Mouse (Mus musculus): ENCODE measurements around the gene Mup20. TPM values are rescaled to one million over a fixed set of nuclear protein-coding genes. Genes with fewer than 3 reads are reported as not detected.
"Not testable (repeated sequence)": the region's sequence is repeated elsewhere in the genome, so short reads cannot be mapped to it uniquely, and the experiment has no call there.

Gene Mup20
- not detected in 2 replicates for polyA plus RNA-seq (2015; fragmentation: Nextera tagmentation; extraction: Ambion mirVana)

- H3K4me1 ChIP-seq; ATAC-seq; H3K27me3 ChIP-seq; H3K36me3 ChIP-seq (ENCODE audit: poor library complexity, severe bottlenecking); H3K4me3 ChIP-seq; H3K4me2 ChIP-seq; H3K9ac ChIP-seq; H3K27ac ChIP-seq; H3K9me3 ChIP-seq (replicated peaks): not testable (repeated sequence)
- 90% methylated on average over 3 of the region's 3 CpGs for WGBS
Observed at GRCm38 (mm10) chr4:62054058-62054457, at the start of gene Mup20. Mup20 (minus strand) TSS chr4:62054158.

DNA sequence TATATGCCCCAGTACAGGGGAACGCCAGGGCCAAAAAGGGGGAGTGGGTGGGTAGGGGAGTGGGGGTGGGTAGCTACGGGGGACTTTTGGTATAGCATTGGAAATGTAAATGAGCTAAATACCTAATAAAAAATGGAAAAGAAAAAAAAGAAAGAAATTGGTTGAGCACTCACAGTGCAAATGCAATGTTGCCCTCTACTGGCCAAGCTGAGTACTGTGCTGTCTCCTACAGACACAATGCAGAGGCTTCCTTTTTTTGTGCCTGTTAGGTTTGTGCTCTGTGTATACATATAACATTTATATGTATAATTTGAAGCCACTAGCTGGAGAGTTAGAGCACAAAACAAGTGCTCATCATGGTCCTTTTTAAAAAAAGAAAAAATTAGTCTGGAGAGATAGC is 49.4 kb upstream of the Mup20 start:
- H3K27me3 ChIP-seq; H3K27ac ChIP-seq; H3K9me3 ChIP-seq (replicated peaks); H3K4me1 ChIP-seq; ATAC-seq; H3K36me3 ChIP-seq (ENCODE audit: poor library complexity, severe bottlenecking); H3K4me3 ChIP-seq; H3K9ac ChIP-seq; H3K4me2 ChIP-seq: not testable (repeated sequence)
- 83% methylated on average over 2 of the region's 2 CpGs for WGBS

DNA sequence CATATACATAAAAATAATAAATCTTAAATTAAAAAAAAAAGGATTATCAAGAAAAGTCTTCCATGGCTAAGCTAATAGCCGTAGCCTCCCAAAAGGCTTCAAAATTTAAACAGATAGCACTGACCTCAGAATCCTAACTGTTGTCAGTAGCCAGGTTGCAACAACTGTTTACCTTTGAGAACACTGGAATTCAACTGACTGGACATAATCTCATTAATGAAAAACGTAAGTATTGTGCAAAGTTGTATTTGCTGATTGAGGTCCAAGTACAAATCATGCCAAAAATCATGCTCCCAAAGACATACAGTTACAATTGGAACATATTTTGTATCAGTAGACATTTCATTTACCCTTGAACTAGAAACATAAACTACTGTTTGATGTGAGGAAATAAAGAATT is 34.0 kb upstream of the Mup20 start:
- no peak for ATAC-seq
- WGBS = 84% methylated on average over 2 of the region's 2 CpGs
- no peaks in the 10 kb centered on the region for H3K4me1 ChIP-seq
- H3K4me3 ChIP-seq = no peak overlapping the region
- no peak overlapping the region for H3K9ac ChIP-seq
- H3K36me3 ChIP-seq (ENCODE audit: poor library complexity, severe bottlenecking) = no peaks in the 10 kb centered on the region
- H3K27me3 ChIP-seq = no peaks in the 10 kb centered on the region
- H3K4me2 ChIP-seq = no peak overlapping the region
- H3K9me3 ChIP-seq (replicated peaks) = no peaks in the 10 kb centered on the region
- no peak overlapping the region for H3K27ac ChIP-seq

DNA sequence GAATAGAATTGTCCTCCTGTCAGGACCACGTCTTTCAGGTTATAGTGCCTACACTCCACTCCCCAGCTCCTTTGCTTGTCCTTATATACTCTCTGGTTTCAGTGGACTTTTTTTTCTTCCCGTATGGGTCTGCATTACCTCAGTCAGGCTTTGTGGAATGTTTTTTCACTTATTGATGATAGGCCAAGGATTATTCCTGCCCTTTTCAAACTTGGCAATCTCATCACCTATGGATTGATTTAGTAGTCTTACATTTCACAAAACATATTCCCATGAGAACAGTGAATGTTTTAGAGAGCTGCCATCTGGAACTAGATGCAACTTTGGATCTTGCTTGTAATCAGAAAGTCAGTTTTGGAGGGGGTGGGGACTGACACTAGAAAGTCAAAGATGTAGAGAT is 33.3 kb upstream of the Mup20 start, which contains the start of gene Mup3:
Mup3 (minus strand) TSS at position 102 of the 400 bp plus-strand sequence.
- H3K4me3 ChIP-seq = no peak within 1 kb of the TSS
- ATAC-seq = no peak
- no peaks in the 10 kb centered on the region for H3K27me3 ChIP-seq
- H3K9ac ChIP-seq = no peak within 1 kb of the TSS
- H3K9me3 ChIP-seq (replicated peaks) = no peaks in the 10 kb centered on the region
- no peak within 1 kb of the TSS for H3K4me2 ChIP-seq
- H3K27ac ChIP-seq = no peak within 1 kb of the TSS
- H3K4me1 ChIP-seq = no peaks in the 10 kb centered on the region
- H3K36me3 ChIP-seq (ENCODE audit: poor library complexity, severe bottlenecking) = no peaks in the 10 kb centered on the region
- WGBS = 75% methylated on average over 2 of the region's 2 CpGs

DNA sequence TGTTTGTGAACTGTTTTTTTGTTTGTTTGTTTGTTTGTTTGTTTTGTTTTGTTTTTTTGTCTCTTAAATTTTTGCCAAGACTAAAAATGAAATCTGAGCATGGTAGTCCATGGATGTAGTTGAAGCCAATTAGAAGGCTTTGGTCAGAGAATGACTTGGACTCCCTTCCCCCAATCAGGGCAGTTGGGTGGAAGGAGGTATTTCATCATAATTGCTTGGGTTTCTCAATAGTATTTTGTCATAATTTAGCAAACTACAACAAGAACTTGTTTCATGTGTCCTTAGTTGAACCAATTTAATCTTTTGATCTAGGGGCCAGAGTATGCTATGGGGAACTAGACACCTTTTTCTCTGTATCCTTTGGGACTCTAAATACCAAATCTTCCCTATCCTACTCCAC is 28.8 kb upstream of the Mup20 start:
- ATAC-seq = no peak
- Histone ChIP-seq H3K4me2 (no peak overlapping the region), H3K4me1 (no peaks in the 10 kb centered on the region), H3K36me3 (ENCODE audit: poor library complexity, severe bottlenecking) (no peaks in the 10 kb centered on the region), H3K9me3 (replicated peaks) (no peaks in the 10 kb centered on the region), H3K27me3 (no peaks in the 10 kb centered on the region), H3K9ac (no peak overlapping the region), H3K27ac (no peak overlapping the region), H3K4me3 (no peak overlapping the region)

DNA sequence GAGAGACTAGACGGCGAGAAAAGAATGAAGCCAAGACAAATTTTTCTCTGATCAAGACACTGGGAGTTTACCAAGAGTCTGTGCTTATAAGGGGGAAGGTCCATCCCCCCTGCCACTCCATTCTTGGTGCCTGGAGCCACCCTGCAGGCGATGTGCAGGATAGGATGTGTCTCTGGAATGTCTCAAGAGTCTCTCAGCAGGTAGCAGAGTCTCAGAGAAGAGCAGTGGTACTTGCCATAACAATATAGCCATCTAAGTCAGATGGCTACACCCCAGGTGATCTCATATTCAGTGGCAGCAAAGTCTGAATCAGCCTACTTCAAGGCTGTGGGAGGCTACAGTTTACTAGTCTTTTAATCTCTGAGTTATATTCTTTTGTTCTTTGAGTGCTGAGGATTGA is 21.2 kb upstream of the Mup20 start:
- H3K9me3 ChIP-seq (replicated peaks) = no peaks in the 10 kb centered on the region
- H3K4me3 ChIP-seq = no peak overlapping the region
- ATAC-seq = no peak
- H3K27me3 ChIP-seq = no peaks in the 10 kb centered on the region
- H3K4me1 ChIP-seq = no peaks in the 10 kb centered on the region
- no peak overlapping the region for H3K27ac ChIP-seq
- 59% methylated on average over 3 of the region's 3 CpGs for WGBS
- H3K9ac ChIP-seq = no peak overlapping the region
- H3K36me3 ChIP-seq (ENCODE audit: poor library complexity, severe bottlenecking) = no peaks in the 10 kb centered on the region
- no peak overlapping the region for H3K4me2 ChIP-seq

DNA sequence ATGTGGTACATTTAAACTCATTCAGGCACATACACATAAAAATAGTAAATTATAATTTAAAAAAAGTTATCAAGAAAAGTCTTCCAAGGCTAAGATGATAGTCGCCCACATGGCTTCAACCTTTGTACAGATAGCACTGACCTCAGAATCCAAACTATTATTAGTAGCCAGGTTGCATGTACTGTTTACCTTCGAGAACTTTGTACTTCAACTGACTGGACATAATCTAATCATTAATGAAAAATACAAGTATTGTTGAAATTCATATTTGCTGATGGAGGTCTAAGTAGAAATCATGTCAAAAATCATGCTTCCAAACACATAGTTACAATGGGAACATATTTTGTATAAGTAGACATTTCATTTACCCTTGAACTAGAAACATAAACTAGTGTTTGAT is 822 bp upstream of the Mup20 start:
- not testable (repeated sequence) for H3K27ac ChIP-seq; H3K36me3 ChIP-seq (ENCODE audit: poor library complexity, severe bottlenecking); H3K9me3 ChIP-seq (replicated peaks); ATAC-seq; H3K4me2 ChIP-seq; H3K27me3 ChIP-seq; H3K9ac ChIP-seq; H3K4me1 ChIP-seq; H3K4me3 ChIP-seq
- WGBS = 86% methylated on average over 2 of the region's 2 CpGs

GRCm38 (mm10) chr4:62026281-62026680 is 27.7 kb downstream of the Mup20 start:
- H3K27me3 ChIP-seq = no peaks in the 10 kb centered on the region
- no peak for ATAC-seq
- no peak overlapping the region for H3K27ac ChIP-seq
- no peaks in the 10 kb centered on the region for H3K4me1 ChIP-seq
- WGBS = 97% methylated on average over 1 of the region's 1 CpGs
- no peaks in the 10 kb centered on the region for H3K36me3 ChIP-seq (ENCODE audit: poor library complexity, severe bottlenecking)
- H3K9me3 ChIP-seq (replicated peaks) = no peaks in the 10 kb centered on the region
- no peak overlapping the region for H3K9ac ChIP-seq
- no peak overlapping the region for H3K4me2 ChIP-seq
- no peak overlapping the region for H3K4me3 ChIP-seq

GRCm38 (mm10) chr4:62024256-62024959 is 29.6 kb downstream of the Mup20 start:
- Histone ChIP-seq H3K4me2 (no peak overlapping the region), H3K27me3 (no peaks in the 10 kb centered on the region), H3K9ac (no peak overlapping the region), H3K36me3 (ENCODE audit: poor library complexity, severe bottlenecking) (no peaks in the 10 kb centered on the region), H3K4me1 (no peaks in the 10 kb centered on the region), H3K4me3 (no peak overlapping the region), H3K27ac (no peak overlapping the region), H3K9me3 (replicated peaks) (no peaks in the 10 kb centered on the region)
- 64% methylated on average over 2 of the region's 2 CpGs for WGBS
- ATAC-seq = no peak

GRCm38 (mm10) chr4:62023646-62024045 is 30.3 kb downstream of the Mup20 start:
- ATAC-seq = no peak
- Histone ChIP-seq H3K4me1 (no peaks in the 10 kb centered on the region), H3K36me3 (ENCODE audit: poor library complexity, severe bottlenecking) (no peaks in the 10 kb centered on the region), H3K9ac (no peak overlapping the region), H3K27ac (no peak overlapping the region), H3K27me3 (no peaks in the 10 kb centered on the region), H3K4me2 (no peak overlapping the region), H3K4me3 (no peak overlapping the region), H3K9me3 (replicated peaks) (no peaks in the 10 kb centered on the region)
- WGBS = 89% methylated on average over 4 of the region's 4 CpGs

DNA sequence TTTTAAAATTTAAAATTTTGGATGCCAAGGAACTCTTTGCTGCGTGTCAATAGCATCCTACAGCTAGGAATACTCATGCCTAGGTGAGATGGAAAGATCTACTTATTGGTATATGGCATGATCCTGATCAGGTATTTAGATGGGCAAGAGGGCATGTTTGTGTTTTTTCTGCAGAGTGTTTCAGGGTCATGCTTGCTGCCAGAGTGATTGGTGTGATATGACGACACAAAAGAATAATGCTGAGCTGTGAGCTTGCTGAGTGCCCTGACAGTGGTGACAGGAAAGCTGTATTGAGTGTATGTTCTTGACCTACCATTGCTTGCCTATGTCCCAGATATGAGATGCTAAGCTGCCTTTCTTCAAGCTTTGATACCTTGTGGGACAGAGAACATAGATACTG is 30.8 kb downstream of the Mup20 start:
- H3K27ac ChIP-seq = no peak overlapping the region
- no peaks in the 10 kb centered on the region for H3K27me3 ChIP-seq
- no peaks in the 10 kb centered on the region for H3K36me3 ChIP-seq (ENCODE audit: poor library complexity, severe bottlenecking)
- ATAC-seq = no peak
- WGBS = 85% methylated on average over 2 of the region's 2 CpGs
- H3K9me3 ChIP-seq (replicated peaks) = no peaks in the 10 kb centered on the region
- H3K4me3 ChIP-seq = no peak overlapping the region
- no peak overlapping the region for H3K4me2 ChIP-seq
- no peaks in the 10 kb centered on the region for H3K4me1 ChIP-seq
- no peak overlapping the region for H3K9ac ChIP-seq

DNA sequence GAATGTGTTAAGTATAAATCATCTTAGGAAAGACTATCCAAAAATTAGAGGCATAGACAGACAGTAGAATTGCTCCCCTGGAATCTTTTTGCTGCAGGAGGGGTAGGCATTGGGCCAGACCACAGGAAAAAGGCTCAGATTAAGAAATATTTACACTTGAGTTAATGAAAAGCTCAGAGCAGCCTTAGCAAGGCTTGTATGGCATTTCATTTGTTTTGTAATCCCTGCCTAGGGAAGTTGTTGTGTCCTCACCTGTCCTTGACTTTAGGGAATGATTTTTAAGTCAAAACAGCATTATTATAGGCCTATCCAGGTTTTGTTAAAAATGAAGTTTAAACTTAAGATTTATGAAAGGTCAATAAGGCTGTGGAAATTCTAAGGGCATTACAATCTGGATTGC is 33.4 kb downstream of the Mup20 start:
- not testable (repeated sequence) for H3K36me3 ChIP-seq (ENCODE audit: poor library complexity, severe bottlenecking); H3K4me2 ChIP-seq; H3K27ac ChIP-seq; H3K27me3 ChIP-seq; H3K4me3 ChIP-seq; ATAC-seq; H3K9me3 ChIP-seq (replicated peaks); H3K4me1 ChIP-seq; H3K9ac ChIP-seq

Data from forebrain, embryonic 13.5 days (tissue).